Mouse (Mus musculus): ENCODE measurements around the gene Fam53a.

Fam53a gene

DNA sequence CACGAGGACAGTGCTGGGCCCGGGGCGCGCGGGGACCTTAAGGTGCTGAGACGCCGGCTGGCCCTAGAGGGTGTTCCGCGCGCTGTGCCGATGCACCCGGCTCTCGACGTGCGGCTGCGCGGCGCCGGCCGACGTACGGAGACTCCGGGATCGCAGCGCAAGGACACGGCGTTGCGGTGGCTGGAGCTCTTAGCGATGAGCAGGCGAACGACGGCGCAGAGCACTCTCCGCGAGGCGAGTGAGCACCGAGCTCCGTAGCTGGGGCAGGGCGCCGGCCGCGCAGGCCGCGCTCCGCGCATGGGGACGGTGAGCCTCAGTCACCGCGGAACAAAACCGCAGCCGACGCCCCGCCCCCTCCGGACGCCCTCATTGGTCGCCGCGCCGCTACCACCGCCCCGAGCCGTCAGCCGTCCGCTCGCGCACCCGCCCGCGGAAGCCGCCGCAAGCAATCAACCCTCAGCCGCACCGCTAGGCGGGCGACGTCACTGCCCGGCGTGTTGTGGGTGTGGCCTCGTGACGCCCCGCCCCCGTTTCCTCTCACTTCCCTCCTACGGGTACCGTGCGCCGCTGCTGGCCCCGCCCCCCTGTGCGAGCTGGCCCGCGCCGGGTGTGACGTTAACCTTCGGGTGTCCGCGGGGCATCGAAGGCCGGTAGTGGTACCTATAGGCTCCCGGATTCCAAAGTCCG lies at the start of gene Fam53a, which contains the start of gene Gm9903:
Gene Fam53a (minus strand): TSS at position 335 of the 687 bp plus-strand sequence.
Gene Gm9903 (plus strand): TSS at position 625 of the 687 bp plus-strand sequence.
- DNase-seq (ENCODE audit: low spot score in 2 of 2) = peak; percentile 99 to 100

- no peak for DNase-seq (ENCODE audit: low spot score in 2 of 2)
Measured at GRCm38 (mm10) chr5:33678244-33678643, 48.8 kb upstream of the Fam53a start.

DNA sequence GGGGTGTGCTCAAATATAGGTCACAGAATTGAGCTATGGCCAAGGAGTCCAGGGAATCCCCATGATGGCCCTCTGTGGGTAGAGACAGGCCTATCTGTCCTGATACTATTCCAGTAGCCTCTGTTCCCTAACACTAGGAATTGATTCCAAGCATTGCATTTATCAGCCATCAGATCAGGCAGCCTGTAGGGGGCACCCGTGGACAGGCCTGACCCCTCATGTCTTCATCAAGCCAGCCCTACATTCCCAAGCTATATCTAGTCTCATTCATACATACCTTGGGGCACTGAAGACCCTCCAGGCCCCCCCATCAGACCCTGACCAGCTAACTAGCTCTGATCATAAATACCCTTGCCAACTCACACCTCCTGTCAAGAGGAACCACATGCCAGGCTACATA lies 46.5 kb upstream of the Fam53a start:
- DNase-seq (ENCODE audit: low spot score in 2 of 2) = peak; percentile 53 to 57

GRCm38 (mm10) chr5:33674439-33674838 lies 45.0 kb upstream of the Fam53a start:
- no peak for DNase-seq (ENCODE audit: low spot score in 2 of 2)

DNA sequence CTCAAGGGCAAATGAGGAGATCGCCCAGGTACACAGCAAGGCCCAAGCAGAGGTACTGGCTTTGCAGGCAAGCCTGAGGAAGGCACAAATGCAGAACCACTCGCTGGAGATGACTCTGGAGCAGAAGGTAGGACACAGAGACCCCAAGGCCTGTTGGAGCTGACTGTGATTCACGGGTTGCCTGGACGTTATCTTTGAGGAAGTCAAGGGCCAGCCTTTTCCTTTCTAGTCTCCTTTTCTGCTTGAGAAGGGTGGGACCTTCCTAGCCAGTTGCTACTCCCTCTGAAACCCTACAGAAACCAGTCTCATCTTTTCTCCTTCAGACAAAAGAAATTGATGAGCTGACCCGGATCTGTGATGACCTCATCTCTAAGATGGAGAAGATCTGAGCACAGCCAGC lies 42.2 kb upstream of the Fam53a start:
- no peak for DNase-seq (ENCODE audit: low spot score in 2 of 2)

GRCm38 (mm10) chr5:33668223-33668622 lies 38.8 kb upstream of the Fam53a start:
- DNase-seq (ENCODE audit: low spot score in 2 of 2) = no peak

- no peak for DNase-seq (ENCODE audit: low spot score in 2 of 2)
Measured at GRCm38 (mm10) chr5:33658664-33659050, 29.2 kb upstream of the Fam53a start.

DNA sequence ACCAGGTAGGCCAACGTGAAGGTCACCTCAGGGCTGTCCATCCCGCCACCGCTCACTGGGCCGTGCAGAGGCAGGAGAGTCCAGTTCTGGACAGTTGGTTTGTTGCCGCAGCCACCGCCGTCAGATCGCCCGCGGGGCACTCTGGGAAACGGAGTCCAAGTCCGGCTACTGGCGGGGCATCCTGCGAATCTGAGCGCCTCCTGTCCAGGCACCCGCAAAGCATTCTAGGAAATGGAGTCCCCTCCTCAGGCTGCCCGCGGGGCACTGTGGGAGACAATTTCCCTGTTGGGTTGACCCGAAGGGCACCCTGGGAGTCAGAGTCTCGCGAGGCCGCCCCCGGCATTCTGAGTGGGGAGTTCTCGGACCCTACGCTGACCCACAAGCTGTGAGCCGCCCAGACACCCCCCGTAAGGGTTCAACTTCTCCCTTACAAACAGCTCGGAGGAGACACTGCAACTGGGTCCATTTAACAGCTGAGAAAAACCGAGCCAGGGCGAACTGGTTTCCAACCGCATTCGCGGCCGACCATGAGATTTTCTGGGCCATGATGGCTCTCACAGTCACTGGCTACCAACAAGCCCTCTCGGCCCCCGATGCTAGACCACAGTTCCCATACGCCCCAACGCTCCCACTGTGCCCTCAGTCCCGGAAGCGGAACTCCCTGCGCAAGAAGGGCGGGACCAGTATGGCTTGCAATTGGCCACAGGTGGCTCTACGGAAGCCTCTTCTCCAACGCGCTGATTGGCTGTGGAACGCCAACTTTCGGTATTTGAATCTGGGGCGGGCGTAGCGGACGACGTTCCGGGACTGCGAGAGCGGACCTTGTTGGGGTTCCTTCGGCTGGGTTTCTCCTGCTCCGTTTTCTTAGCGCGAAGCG lies 28.6 kb upstream of the Fam53a start, which contains the start of the genes Tacc3 and Tmem129:
Gene Tacc3 (plus strand): TSS at position 342 of the 877 bp plus-strand sequence.
Gene Tmem129 (minus strand): TSS at position 630 of the 877 bp plus-strand sequence.
- DNase-seq (ENCODE audit: low spot score in 2 of 2) = peak; percentile 93 to 97

GRCm38 (mm10) chr5:33657251-33657786 lies 27.9 kb upstream of the Fam53a start:
- no peak for DNase-seq (ENCODE audit: low spot score in 2 of 2)

DNA sequence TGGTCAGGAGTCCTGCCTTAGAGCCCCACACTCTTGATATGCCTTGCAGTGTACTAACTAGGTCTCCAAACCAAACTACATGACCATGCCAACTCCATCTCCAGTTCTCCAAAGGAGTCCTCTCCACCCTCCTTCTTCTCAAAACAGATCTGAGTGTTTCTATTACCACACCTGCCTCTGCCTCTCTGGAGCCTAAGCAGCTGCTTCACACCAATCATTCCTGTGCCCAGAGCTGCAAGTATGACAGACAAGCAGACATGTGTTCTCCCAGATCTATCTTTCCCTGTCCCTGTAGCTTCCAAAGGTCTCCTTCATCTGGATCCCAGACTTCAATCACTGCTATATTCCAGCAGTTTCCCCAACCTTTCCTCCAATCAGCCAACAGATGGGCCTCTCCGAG lies 27.3 kb upstream of the Fam53a start:
- no peak for DNase-seq (ENCODE audit: low spot score in 2 of 2)

DNA sequence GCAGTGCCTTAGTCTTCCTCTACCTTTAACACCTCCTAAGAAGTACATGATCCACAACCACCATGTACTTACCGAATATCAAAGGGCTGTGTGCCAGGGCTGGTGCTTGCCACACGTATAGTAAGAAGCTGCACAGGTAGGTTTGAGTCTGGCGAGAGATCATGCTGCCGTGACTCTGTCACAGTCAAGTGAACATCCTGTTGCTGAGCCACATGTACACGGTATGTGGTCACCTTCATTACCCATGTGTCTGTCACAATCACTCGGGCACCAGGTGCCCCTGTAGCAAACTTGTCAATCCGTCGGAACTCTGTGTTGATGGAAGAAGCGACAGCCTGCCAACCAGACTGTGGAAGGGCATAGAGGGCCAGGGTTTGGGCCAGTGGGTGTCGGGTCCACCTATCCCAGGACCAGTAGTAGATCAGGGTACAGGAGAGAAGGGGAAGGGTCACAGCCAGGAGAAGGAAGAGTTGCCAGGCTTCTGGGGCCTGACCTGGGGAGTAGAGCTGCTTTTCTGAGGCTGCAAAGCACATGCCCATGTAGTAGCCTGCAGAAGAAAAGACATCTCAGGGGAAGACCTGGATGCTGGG lies 25.9 kb upstream of the Fam53a start:
- no peak for DNase-seq (ENCODE audit: low spot score in 2 of 2)

DNA sequence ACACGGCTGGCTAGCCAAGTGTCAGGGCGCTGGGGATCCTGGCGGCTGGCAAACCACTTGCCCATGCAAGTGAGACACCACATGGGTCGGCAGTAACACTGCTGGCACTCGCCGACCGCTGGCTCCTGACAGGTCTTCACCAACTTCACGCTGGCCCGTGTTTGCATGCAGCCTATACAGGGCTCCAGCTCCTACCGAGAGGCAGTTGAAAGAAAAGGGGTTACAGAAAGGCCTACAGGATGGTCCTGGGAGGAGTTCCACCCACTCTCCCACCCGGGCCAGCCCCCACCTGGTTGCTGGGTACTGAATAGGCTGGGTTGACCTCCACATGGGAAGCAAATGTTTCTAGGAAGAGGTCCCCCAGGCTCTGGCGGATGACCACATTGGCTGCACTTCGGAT lies 25.0 kb upstream of the Fam53a start:
- DNase-seq (ENCODE audit: low spot score in 2 of 2) = no peak

DNA sequence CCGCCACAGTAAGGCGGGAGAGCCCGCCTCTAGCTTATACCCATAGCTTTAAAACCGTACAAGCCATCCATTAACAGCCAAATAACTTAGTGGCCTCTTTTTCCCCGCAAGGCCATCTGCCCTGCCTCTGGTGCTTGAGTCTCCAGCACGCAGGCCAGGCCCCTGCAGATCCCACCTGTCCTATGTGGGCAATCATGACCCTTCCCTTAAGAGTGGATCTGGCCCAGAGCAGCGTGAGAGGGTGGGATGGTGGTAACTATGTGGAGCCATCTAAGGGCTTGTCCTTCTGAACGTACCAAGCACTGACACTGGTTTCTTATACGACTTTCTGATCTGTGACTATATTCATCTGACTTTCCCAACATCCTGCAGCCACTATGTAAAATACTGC lies 23.3 kb upstream of the Fam53a start:
- no peak for DNase-seq (ENCODE audit: low spot score in 2 of 2)

- peak; percentile 89 to 92 for DNase-seq (ENCODE audit: low spot score in 2 of 2)
Measured at GRCm38 (mm10) chr5:33651921-33652782, 22.7 kb upstream of the Fam53a start, which contains the start of gene Slbp. Gene Slbp (minus strand): TSS chr5:33652574.

GRCm38 (mm10) chr5:33651541-33651920 lies 22.1 kb upstream of the Fam53a start:
- DNase-seq (ENCODE audit: low spot score in 2 of 2) = no peak

GRCm38 (mm10) chr5:33651017-33651416 lies 21.6 kb upstream of the Fam53a start:
- no peak for DNase-seq (ENCODE audit: low spot score in 2 of 2)

DNA sequence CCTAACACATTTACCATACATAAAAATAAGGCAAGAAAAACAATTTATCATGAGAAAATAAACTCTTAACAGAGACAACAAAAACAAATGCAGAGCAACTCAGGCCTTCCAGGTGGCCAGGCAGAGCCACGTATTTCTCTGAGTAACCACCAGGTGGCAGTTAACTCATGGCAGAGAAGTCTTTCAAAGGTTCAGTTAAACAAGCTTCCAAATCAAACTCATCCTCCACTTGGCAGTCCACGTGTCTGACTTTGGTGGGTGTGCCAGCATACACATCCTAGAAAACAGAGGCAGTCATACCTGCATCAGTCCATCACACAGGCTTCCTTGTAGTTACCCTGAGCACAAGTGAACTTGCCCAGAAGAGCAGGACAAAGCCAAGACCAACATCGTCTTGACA lies 11.2 kb upstream of the Fam53a start:
- DNase-seq (ENCODE audit: low spot score in 2 of 2) = peak in 1 of 2 experiments; percentile 36

GRCm38 (mm10) chr5:33638826-33639225 lies 9.4 kb upstream of the Fam53a start:
- no peak for DNase-seq (ENCODE audit: low spot score in 2 of 2)

DNA sequence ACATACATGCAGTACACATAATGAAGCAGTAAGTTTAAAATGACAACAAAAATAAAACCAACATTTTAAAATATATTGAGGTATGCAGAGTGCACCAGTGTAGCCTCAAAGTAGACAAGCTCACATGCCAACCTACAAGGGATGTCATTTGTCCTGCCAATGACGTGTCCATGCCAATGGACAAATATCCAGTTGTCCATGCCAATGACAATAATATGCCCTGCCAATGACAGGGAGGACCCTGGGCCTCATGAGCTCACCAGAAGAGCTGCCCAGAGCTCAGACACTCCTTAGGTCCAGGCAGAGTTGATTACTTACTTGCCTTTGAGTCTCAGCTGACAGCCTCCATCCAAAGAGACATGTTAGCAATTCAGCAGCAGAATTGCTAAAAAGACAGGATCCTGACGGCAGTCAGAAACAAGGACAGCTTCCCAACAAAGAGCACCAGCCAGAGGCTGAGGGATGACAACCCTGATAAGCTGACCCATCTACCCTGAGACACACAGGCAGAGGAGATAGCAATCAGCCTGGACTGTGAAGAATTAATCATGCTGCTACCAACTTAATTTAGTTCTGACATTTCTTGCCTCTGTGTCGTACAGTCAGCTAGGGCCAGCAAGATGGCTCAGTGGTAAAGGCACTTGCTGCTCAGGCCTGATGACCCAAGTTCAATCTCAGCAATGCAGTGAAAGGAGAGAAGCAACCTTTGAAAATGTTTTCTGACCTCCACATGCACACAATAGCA lies 8.3 kb upstream of the Fam53a start:
- DNase-seq (ENCODE audit: low spot score in 2 of 2) = no peak

- no peak for DNase-seq (ENCODE audit: low spot score in 2 of 2)
Measured at GRCm38 (mm10) chr5:33635361-33635760, 5.9 kb upstream of the Fam53a start.
